Mouse (Mus musculus) urinary bladder, postnatal 10 days (tissue): Measurements from ENCODE around the gene Smbd1.

Experiments used
- DNase-seq: peaks from one replicate; pipeline ENCODE4 v3.0.0; 2022; ENCODE audit warnings: low spot score

Smbd1 gene

GRCm38 (mm10) chr16:32810321-32810720 is at the start of gene Smbd1:
TSS of gene Smbd1 (minus strand) at chr16:32810477.
- DNase-seq, result no peak

DNA sequence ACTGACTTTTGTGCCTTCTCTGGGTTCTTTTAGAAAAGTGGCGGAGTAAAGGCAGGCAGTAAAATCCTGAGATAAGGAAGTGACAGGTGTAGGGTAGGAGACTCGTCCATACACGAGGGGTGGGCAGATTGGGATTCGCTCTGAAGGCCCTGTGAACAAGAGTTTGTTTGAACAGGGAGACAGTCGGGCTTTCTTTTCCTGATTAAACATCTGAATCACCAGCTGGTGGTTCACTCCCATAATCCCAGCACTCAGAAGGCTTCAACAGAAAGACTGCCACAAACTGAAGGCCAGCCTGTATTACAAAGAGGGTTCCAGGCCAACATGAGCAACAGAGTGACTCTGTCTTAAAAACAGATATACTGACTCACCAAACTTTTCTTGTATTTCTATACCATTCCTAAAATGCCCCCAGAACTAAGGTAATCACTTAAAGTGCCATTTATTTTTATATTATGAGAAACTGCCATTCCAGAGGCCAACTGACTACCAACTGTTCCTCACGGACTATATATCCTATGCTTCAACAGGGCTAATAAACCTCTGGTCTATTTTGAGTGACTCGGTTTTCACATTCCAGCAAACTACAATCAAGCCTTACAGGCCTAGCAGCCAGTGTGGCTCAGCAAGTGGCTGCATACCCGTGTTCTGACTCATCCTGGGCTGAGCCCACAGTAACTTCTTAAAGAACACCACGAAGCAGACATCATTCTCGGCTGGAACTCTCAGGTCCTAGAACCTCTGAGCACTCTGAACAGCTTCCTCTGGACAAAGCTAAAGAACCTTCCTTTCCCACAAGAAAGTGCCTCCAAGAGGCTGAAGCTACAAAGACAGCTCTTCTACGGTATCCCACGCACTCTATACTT is 48.7 kb upstream of the Smbd1 start:
- no peak for DNase-seq

- DNase-seq, result no peak
These were observed 48.1 kb upstream of the Smbd1 start for GRCm38 (mm10) chr16:32858356-32858755.

GRCm38 (mm10) chr16:32856751-32857150 is 46.5 kb upstream of the Smbd1 start:
- DNase-seq, result no peak

- no peak for DNase-seq
These were observed 43.8 kb upstream of the Smbd1 start for GRCm38 (mm10) chr16:32854050-32854571.

GRCm38 (mm10) chr16:32853492-32854049 is 43.3 kb upstream of the Smbd1 start:
- no peak for DNase-seq

- no peak for DNase-seq
These were observed 39.0 kb upstream of the Smbd1 start for GRCm38 (mm10) chr16:32849042-32849830.

- no peak for DNase-seq
These were observed 36.8 kb upstream of the Smbd1 start for GRCm38 (mm10) chr16:32847103-32847502.

DNA sequence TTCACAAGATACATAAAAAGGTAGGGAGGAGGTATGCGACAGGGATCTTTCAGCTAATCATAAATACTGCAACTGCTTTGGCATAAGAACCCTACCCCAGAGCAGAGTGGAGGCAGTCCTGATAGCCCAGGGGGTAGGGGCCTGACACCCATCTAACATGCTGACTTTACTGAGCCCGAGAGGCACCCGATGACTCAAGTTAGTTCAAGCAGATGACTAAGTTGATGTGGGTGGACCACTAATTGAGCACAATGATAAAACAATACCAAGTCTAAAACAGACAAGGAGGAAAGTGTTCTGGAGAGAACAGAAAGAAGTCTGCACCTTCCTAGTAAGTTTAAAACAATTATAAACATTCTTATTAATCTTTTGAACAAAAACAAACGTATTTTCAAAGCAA is 21.2 kb upstream of the Smbd1 start:
- DNase-seq, result no peak

DNA sequence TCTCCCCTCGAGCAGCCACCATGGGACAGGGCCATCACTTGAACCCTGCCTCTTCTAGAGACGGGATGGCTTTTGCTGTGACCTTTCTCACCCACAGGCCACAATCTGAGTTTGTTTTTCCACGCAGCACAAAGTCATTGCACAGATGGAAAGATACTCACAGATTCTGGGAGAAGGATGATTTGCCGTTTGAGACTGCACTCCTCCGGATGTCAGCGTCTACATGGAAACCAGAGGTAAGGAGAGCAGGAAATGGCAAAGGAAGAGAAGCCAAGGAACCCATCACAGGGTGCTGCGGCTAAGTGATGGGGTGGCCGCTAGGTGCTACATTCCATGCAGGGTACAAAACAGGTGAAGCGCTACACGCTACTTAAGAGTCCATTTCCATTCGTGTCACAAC is 18.8 kb upstream of the Smbd1 start:
- no peak for DNase-seq

- no peak for DNase-seq
These were observed 16.2 kb upstream of the Smbd1 start for GRCm38 (mm10) chr16:32826521-32826920.

GRCm38 (mm10) chr16:32825380-32825779 is 15.1 kb upstream of the Smbd1 start:
- no peak for DNase-seq

DNA sequence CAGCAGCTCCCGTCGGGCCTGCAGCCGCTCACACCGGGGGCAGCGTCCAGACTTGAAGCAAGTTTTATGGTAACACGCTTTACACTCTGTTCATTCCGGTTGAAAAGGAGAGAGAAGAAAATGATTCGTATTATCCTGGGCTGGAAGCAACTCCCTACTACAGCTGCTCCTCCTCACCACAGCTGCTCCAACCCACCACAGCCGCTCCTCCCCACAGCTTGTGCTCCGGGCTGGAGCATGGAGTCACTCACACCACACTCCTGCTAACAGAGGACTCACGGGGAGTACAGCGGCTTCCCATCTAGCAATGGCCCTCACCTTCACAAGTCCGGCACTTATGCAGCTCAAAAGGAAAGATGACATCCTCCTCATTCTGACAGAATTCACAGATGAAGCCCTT is 13.8 kb upstream of the Smbd1 start:
- DNase-seq, result no peak

DNA sequence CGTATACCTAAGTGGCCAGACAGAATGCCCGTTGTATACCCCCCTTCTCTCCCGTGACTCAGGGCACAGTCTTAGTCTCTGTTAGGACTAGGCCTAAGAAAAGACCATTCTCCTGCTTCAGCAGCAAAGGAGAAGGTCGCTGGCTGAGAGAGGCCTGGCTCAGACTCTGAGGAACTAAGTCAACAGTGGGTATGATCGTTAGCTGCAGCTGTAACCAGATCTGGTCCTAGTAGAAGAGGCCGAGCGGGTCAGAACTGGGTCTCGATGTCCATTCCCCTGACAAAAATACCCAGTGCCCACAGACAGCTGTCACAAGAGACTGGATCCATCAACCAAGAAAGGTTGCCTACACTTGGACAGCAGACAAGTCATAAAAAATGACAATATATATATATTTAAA is 13.2 kb upstream of the Smbd1 start:
- DNase-seq, result no peak

GRCm38 (mm10) chr16:32822881-32823280 is 12.6 kb upstream of the Smbd1 start:
- no peak for DNase-seq

- DNase-seq, result no peak
These were observed 12.2 kb upstream of the Smbd1 start for GRCm38 (mm10) chr16:32822450-32822827.

DNA sequence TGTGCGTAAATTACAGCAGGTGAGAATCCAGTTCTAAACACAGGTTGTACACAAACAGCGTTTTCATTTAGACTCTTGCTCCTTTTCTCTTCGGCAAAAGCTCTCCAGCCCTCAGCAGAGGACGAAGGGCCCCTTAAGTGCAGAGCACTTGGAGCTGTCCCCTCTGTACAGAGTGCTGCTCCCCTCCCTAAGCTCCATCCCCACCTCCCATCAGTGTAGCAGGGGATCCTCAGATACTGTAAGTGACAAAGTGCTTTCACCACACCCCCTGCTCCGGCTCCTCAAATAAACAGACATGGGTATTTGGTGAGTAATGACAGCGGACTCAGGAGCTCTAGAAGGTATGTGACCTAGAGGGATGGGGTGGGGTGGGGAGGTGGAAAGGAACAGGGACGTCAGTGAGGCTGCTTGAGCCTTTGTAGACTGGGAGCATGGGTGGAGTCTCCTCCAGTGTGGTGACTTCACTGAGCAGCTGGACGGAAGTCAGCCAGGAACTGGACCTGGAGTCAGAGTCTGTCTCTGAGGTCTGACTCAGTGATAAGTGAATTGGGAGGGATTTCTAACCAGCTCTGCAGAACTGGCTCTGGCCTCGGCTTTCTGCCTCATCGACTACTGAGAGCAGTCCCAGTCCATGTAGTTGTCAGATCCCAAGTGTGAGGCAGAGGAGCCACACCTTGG is 11.6 kb upstream of the Smbd1 start:
- DNase-seq, result no peak

- DNase-seq, result no peak
These were observed 8.2 kb upstream of the Smbd1 start for GRCm38 (mm10) chr16:32818441-32818840.

DNA sequence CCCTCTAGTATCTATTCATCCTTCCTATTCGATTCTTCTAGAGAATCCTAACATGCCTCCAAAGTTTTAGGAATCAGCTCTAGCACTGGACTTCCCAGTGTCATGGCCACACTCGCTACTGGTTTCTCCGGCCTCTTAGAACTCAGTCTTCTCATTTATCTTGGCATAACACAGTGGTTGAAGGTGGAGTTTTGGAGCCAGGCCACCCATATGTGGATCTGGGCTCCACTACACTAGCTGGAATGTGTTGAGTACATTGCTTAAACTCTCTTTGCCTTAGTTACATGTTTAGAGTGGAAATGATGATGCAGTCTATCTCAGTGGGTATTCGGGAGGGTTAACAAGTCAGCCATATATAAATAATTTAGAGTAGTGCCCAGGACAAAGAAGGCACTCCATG is 7.8 kb upstream of the Smbd1 start:
- no peak for DNase-seq

- no peak for DNase-seq
These were observed 4.9 kb upstream of the Smbd1 start for GRCm38 (mm10) chr16:32815160-32815605.

DNA sequence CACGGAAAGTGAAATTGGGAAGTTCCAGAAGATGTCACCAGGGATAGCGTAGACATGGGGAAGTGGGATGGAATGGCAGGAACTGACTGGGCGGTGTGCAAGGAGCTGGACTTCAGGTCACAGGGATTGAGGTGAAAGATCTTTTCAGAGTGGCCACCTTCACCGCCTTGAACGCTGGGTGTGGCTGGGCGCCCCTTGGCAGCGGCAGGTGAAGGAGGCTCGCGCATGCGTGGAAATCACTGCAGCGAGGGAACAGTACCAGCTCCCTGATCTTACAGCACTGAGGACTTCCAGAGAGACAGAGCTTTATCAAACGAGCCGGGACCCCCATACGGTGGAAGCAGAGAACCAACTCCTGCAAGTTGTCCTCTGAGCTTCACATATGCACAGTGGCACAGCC is 4.3 kb upstream of the Smbd1 start:
- DNase-seq, result no peak

DNA sequence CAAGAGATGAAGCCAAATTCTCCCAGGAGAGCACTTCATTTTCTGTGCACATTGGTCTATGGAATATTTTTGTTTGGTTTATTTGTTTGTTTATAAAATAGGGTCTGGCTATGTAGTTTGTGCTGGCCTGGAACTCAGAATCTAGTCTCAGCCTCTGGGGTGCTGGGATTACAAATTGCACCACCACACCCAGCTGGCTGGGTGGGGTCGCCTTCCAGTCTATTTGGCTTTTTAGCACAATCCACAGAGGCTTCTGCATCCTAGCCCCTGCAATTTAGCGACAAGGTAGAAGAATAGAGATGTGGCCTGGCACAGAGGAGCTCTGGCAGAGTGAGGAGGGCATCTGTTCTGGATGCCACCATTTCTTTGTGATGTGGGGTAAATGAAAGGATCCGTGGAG is 3.5 kb upstream of the Smbd1 start:
- no peak for DNase-seq
